Mouse (Mus musculus) CH12.LX (cell line): ENCODE measurements around the gene Nbea. TPM values are rescaled to one million over a fixed set of nuclear protein-coding genes. Genes with fewer than 3 reads are reported as not detected.

Source experiments
- DNase-seq: peaks from one replicate; pipeline ENCODE4 v3.0.0-alpha.2; 2013; ENCODE audit errors: extremely low read depth
- H3K27ac ChIP-seq: 2 replicates; pipeline ENCODE4 v1.5.1; 2012; ENCODE audit warnings: low read depth, mild to moderate bottlenecking, control low read depth, moderate library complexity; ENCODE audit not compliant: insufficient read depth
- H3K27me3 ChIP-seq: replicated peaks from 2 replicates; pipeline ENCODE3; 2012; ENCODE audit warnings: inconsistent platforms
- H3K36me3 ChIP-seq, 2 experiments: replicated peaks in 1 of 2; 2 replicates each; pipeline versions ENCODE3 to v1.6.1; 2012; ENCODE audit warnings: inconsistent platforms in 1 of 2, low read length in 1 of 2, mild to moderate bottlenecking in 1 of 2, mixed read lengths in 1 of 2, moderate library complexity in 1 of 2; ENCODE audit not compliant: control insufficient read depth in 1 of 2, insufficient read depth in 1 of 2
- H3K4me1 ChIP-seq, 2 experiments: 2 replicates each; pipeline ENCODE4 v1.6.1; 2012; ENCODE audit warnings: inconsistent platforms in 1 of 2, moderate library complexity in 1 of 2; ENCODE audit not compliant: insufficient read depth in 2 of 2, control insufficient read depth in 1 of 2
- H3K4me2 ChIP-seq: 2 replicates; pipeline ENCODE4 v1.6.1; 2012; ENCODE audit warnings: low read depth, mild to moderate bottlenecking, control low read depth; ENCODE audit not compliant: poor library complexity, insufficient read depth, severe bottlenecking
- H3K4me3 ChIP-seq, 3 experiments: fragments of 150-350 bp in 1 of 3; sonication (generic) in 1 of 3; replicated peaks in 1 of 3; 2 replicates each; pipeline versions ENCODE3 to v1.5.1; 2011 to 2012; ENCODE audit warnings: low read depth in 2 of 3, low read length in 2 of 3, mild to moderate bottlenecking in 2 of 3, moderate library complexity in 2 of 3, control low read depth in 1 of 3, improper control_type of control experiment in 1 of 3, inconsistent platforms in 1 of 3, mixed read lengths in 1 of 3; ENCODE audit not compliant: poor library complexity in 1 of 3
- H3K79me2 ChIP-seq: replicated peaks from 2 replicates; pipeline ENCODE4 v1.6.1; 2012; ENCODE audit warnings: mild to moderate bottlenecking, moderate library complexity; ENCODE audit not compliant: control insufficient read depth, poor library complexity, insufficient read depth, severe bottlenecking; ENCODE audit errors: extremely low read depth
- H3K9ac ChIP-seq: 2 replicates; pipeline ENCODE4 v1.6.1; 2012; ENCODE audit warnings: low read depth, mild to moderate bottlenecking, control low read depth, moderate library complexity; ENCODE audit not compliant: insufficient read depth
- H3K9me3 ChIP-seq: replicated peaks from 2 replicates; pipeline ENCODE3; 2012; ENCODE audit warnings: low read length, inconsistent platforms, mixed read lengths
- BHLHE40 ChIP-seq: IDR thresholded peaks from 2 replicates; pipeline ENCODE4 v1.6.1; 2011; ENCODE audit warnings: mild to moderate bottlenecking, low read depth, low read length, improper control_type of control experiment
- CHD2 ChIP-seq: IDR thresholded peaks from 2 replicates; pipeline ENCODE4 v1.6.1; 2011; ENCODE audit warnings: low read length, improper control_type of control experiment
- CTCF ChIP-seq, 2 experiments: IDR thresholded peaks in 1 of 2; conservative IDR thresholded peaks in 1 of 2; 2 replicates each; pipeline ENCODE4 v1.5.1; 2011 to 2012; ENCODE audit warnings: low read depth in 2 of 2, low read length in 2 of 2, improper control_type of control experiment in 1 of 2, inconsistent platforms in 1 of 2, mild to moderate bottlenecking in 1 of 2, moderate library complexity in 1 of 2
- E2F4 ChIP-seq: IDR thresholded peaks from 2 replicates; pipeline ENCODE4 v1.6.1; 2011; ENCODE audit warnings: low read depth, low read length, improper control_type of control experiment; ENCODE audit not compliant: insufficient replicate concordance
- ELF1 ChIP-seq: IDR thresholded peaks from 2 replicates; pipeline ENCODE4 v1.6.1; 2014; ENCODE audit warnings: low read depth, mild to moderate bottlenecking, inconsistent platforms, low read length, improper control_type of control experiment
- ETS1 ChIP-seq: conservative IDR thresholded peaks from 2 replicates; pipeline ENCODE4 v1.6.1; 2012; ENCODE audit warnings: low read depth, mild to moderate bottlenecking, inconsistent platforms, low read length, improper control_type of control experiment, moderate library complexity
- GABPA ChIP-seq: IDR thresholded peaks from 2 replicates; pipeline ENCODE4 v1.6.1; 2012; ENCODE audit warnings: low read depth, low read length, improper control_type of control experiment, inconsistent platforms; ENCODE audit not compliant: insufficient replicate concordance
- HCFC1 ChIP-seq: IDR thresholded peaks from 2 replicates; pipeline ENCODE4 v1.6.1; 2012; ENCODE audit warnings: low read depth, mild to moderate bottlenecking, inconsistent platforms, low read length, improper control_type of control experiment
- JUN ChIP-seq: IDR thresholded peaks from 2 replicates; pipeline ENCODE4 v1.6.1; 2011; ENCODE audit warnings: low read depth, mild to moderate bottlenecking, low read length, improper control_type of control experiment, moderate library complexity; ENCODE audit not compliant: insufficient read depth
- JUND ChIP-seq: conservative IDR thresholded peaks from 2 replicates; pipeline ENCODE4 v1.6.1; 2011; ENCODE audit warnings: low read depth, low read length, improper control_type of control experiment
- MAX ChIP-seq: IDR thresholded peaks from 2 replicates; pipeline ENCODE4 v1.6.1; 2011; ENCODE audit warnings: low read length, improper control_type of control experiment
- MEF2A ChIP-seq: IDR thresholded peaks from 2 replicates; pipeline ENCODE4 v1.6.1; 2014; ENCODE audit warnings: low read depth, mild to moderate bottlenecking, inconsistent platforms, low read length, improper control_type of control experiment, borderline replicate concordance
- MXI1 ChIP-seq: IDR thresholded peaks from 2 replicates; pipeline ENCODE4 v1.6.1; 2011; ENCODE audit warnings: mild to moderate bottlenecking, low read depth, low read length, improper control_type of control experiment
- NELFE ChIP-seq: IDR thresholded peaks from 2 replicates; pipeline ENCODE4 v1.6.1; 2011; ENCODE audit warnings: low read depth, low read length, improper control_type of control experiment
- NRF1 ChIP-seq: IDR thresholded peaks from 2 replicates; pipeline ENCODE4 v1.6.1; 2014; ENCODE audit warnings: low read depth, mild to moderate bottlenecking, inconsistent platforms, low read length, improper control_type of control experiment, moderate library complexity
- PAX5 ChIP-seq: IDR thresholded peaks from 2 replicates; pipeline ENCODE4 v1.6.1; 2012; ENCODE audit warnings: low read length, inconsistent platforms, mixed read lengths
- RAD21 ChIP-seq: IDR thresholded peaks from 2 replicates; pipeline ENCODE4 v1.6.1; 2011; ENCODE audit warnings: low read depth, mild to moderate bottlenecking, low read length, improper control_type of control experiment, moderate library complexity
- SIN3A ChIP-seq: IDR thresholded peaks from 2 replicates; pipeline ENCODE4 v1.6.1; 2012; ENCODE audit warnings: low read length, improper control_type of control experiment, inconsistent platforms
- SMC3 ChIP-seq: IDR thresholded peaks from 2 replicates; pipeline ENCODE4 v1.6.1; 2011; ENCODE audit warnings: low read depth, low read length, improper control_type of control experiment
- USF1 ChIP-seq: IDR thresholded peaks from 2 replicates; pipeline ENCODE4 v1.6.1; 2014; ENCODE audit warnings: low read depth, mild to moderate bottlenecking, inconsistent platforms, low read length, improper control_type of control experiment
- ZNF384 ChIP-seq: IDR thresholded peaks from 2 replicates; pipeline ENCODE4 v1.6.1; 2012; ENCODE audit warnings: low read depth, low read length, improper control_type of control experiment, inconsistent platforms
- dilution Hi-C: fragments of 300-500 bp; cut with MboI; formaldehyde crosslinking; loops from 2 replicates; pipeline ENCODE4 v1.14.3; 2020; ENCODE audit warnings: low sequenced_read_pairs; ENCODE audit not compliant: extremely low pct_unique_long_range_greater_than_20kb, extremely low pct_ligation_motif_present
- in situ Hi-C: fragments of 300-500 bp; cut with MboI; formaldehyde crosslinking; loops from 3 replicates; pipeline ENCODE4 v1.14.3; 2019; ENCODE audit warnings: low sequenced_read_pairs, low pct_ligation_motif_present, low pct_unique_long_range_greater_than_20kb, mixed read lengths
- polyA plus RNA-seq: library from polyadenylated mRNA; unstranded; fragments of >175 nt; gene quantifications from 2 replicates; pipeline ENCODE4 v1.2.1, GENCODE M21; 2012; ENCODE audit warnings: low read depth; ENCODE audit not compliant: insufficient read length
- total RNA-seq, 2 experiments: library from RNA; depleted of rRNA; stranded (reverse); fragments of 300-350 nt in 1 of 2; fragments of >200 nt in 1 of 2; gene quantifications; 2 replicates each; pipeline ENCODE4 v1.2.3; 2012 to 2014

The Nbea gene
- total and polyA plus RNA-seq, 3 experiments: 0.04 TPM; not detected in 2

GRCm38 (mm10) chr3:56007991-56008390 is 175.5 kb downstream of the Nbea start:
- Histone ChIP-seq H3K4me3 (no peak overlapping the region), H3K4me1 (no peaks in the 10 kb centered on the region), H3K27ac (no peak overlapping the region), H3K36me3 (no peaks in the 10 kb centered on the region), H3K79me2 (no peaks in the 10 kb centered on the region), H3K4me2 (no peak overlapping the region), H3K9me3 (peaks cover 30% of the 10 kb centered on the region), H3K9ac (no peak overlapping the region), H3K27me3 (no peaks in the 10 kb centered on the region)
- TF ChIP-seq NRF1: no peak
- no peak for TF ChIP-seq GABPA
- TF ChIP-seq RAD21: peak; percentile 52
- peak; percentile 45 for TF ChIP-seq SMC3
- peak; percentile 18 to 58; a peak in 3 of 4 replicates for TF ChIP-seq CTCF (conservative IDR thresholded peaks at IDR 0.05 in 1 of 2, IDR thresholded peaks at IDR 0.05 in 1 of 2; ENCODE audit: low read depth in 2 of 2, low read length in 2 of 2)
- DNase-seq: peak; percentile 9
- dilution Hi-C loops (no loop called here), in situ Hi-C loops (loop anchor here (10.0 kb wide), 1 partner anchor 1197 kb away; no protein-coding TSS in a partner anchor)

- no peak overlapping the region for H3K9ac ChIP-seq
- H3K79me2 ChIP-seq: no peaks in the 10 kb centered on the region
- H3K36me3 ChIP-seq: no peaks in the 10 kb centered on the region
- TF ChIP-seq RAD21 (peak; percentile 48), PAX5 (no peak), SMC3 (peak; percentile 22; the same call in 1 of the 2 replicates), CTCF (conservative IDR thresholded peaks at IDR 0.05 in 1 of 2, IDR thresholded peaks at IDR 0.05 in 1 of 2; ENCODE audit: low read depth in 2 of 2, low read length in 2 of 2) (peak; percentile 17 to 59; a peak in 2 of 4 replicates)
- H3K4me2 ChIP-seq: no peak overlapping the region
- H3K27ac ChIP-seq: no peak overlapping the region
- peaks cover 19% of the 10 kb centered on the region for H3K9me3 ChIP-seq
- no peaks in the 10 kb centered on the region for H3K27me3 ChIP-seq
- DNase-seq: peak; percentile 20
- dilution Hi-C loops (no loop called here), in situ Hi-C loops (loop anchor here (10.0 kb wide), 1 partner anchor 1205 kb away; no protein-coding TSS in a partner anchor)
- H3K4me3 ChIP-seq: no peak overlapping the region
- H3K4me1 ChIP-seq: no peaks in the 10 kb centered on the region
These were observed 183.2 kb downstream of the Nbea start for GRCm38 (mm10) chr3:56000259-56000658.

- in situ Hi-C loops: no loop called here
- H3K79me2 ChIP-seq: no peaks in the 10 kb centered on the region
- H3K4me1 ChIP-seq: no peaks in the 10 kb centered on the region
- H3K4me3 ChIP-seq: no peak overlapping the region
- no peaks in the 10 kb centered on the region for H3K36me3 ChIP-seq
- H3K9me3 ChIP-seq: peaks cover 9% of the 10 kb centered on the region
- H3K4me2 ChIP-seq: no peak overlapping the region
- DNase-seq: no peak
- no peak overlapping the region for H3K27ac ChIP-seq
- dilution Hi-C loops: no loop called here
- H3K9ac ChIP-seq: no peak overlapping the region
- no peaks in the 10 kb centered on the region for H3K27me3 ChIP-seq
- no peak for TF ChIP-seq MXI1
- no peak for TF ChIP-seq BHLHE40
- TF ChIP-seq MEF2A: no peak
- TF ChIP-seq NELFE: no peak
- no peak for TF ChIP-seq HCFC1
- TF ChIP-seq JUND: no peak
- TF ChIP-seq RAD21: no peak
- no peak for TF ChIP-seq ETS1
- TF ChIP-seq ZNF384: no peak
- no peak for TF ChIP-seq MAX
- TF ChIP-seq PAX5: no peak
- TF ChIP-seq CTCF (conservative IDR thresholded peaks at IDR 0.05 in 1 of 2, IDR thresholded peaks at IDR 0.05 in 1 of 2; ENCODE audit: low read depth in 2 of 2, low read length in 2 of 2): no peak
- no peak for TF ChIP-seq ELF1
- no peak for TF ChIP-seq NRF1
- no peak for TF ChIP-seq SMC3
- no peak for TF ChIP-seq SIN3A
- TF ChIP-seq E2F4: no peak
- no peak for TF ChIP-seq USF1
- no peak for TF ChIP-seq JUN
- no peak for TF ChIP-seq CHD2
These were observed 205.1 kb downstream of the Nbea start for GRCm38 (mm10) chr3:55978361-55978760.
